Mouse (Mus musculus) heart, adult 8-10 months (tissue): ENCODE data around the gene Hoxb5. TPM values are rescaled to one million over a fixed set of nuclear protein-coding genes. Genes with fewer than 3 reads are reported as not detected.

Experiments
- DNase-seq: peaks from one replicate; pipeline ENCODE4 v3.0.0; 2022; ENCODE audit warnings: low spot score
- total RNA-seq, 4 experiments: library from RNA; stranded (reverse); gene quantifications; 2 replicates each; pipeline ENCODE4 v1.2.4; 2022

Gene Hoxb5
- total RNA-seq, 4 experiments from 2014 or later: 0.11 TPM; not detected in 3

DNA sequence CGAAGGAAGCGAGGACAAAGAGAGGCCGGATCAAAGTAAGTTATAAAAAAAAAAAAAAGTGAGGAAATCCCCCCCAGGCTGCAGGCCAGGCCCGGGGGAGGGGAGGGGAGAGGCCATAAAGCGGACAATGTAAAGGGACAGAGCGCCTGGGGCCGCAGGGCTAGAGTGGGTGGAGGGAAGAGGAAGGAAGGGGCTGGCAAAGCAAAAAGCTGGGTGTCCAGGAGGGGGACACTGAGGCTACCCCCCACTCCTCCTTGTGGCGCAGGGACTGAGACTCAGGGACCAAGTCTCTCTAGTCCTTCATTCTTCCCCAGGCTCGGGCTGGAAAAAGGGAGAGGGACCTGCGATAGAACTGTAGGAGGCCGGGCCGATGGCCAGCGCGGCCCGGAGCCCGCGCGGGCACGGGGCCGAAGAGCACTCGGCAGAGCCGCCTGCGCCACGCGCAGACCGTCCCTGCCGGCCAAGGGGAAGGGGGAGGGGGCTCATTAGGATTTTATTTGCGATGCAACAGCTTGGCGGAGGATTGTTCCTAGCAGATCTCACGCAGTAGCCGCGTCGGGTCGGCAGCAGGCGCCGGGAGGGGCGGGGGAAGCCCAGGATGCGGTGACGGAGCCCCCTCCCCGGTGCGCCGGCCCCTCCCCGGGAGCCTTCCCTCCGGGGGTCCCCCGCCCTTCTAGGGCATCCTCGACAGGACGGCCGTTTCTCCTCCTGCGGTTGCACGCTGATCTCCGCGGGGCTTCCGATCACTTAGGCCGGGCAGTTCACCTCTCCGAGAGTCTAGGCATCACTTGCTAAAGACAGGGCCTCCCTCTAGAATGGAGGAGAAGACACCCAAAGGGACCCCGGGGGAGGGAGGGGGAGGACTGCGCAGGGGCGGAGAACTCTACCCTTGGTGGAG is 30.9 kb upstream of the Hoxb5 start:
- DNase-seq: no peak

DNA sequence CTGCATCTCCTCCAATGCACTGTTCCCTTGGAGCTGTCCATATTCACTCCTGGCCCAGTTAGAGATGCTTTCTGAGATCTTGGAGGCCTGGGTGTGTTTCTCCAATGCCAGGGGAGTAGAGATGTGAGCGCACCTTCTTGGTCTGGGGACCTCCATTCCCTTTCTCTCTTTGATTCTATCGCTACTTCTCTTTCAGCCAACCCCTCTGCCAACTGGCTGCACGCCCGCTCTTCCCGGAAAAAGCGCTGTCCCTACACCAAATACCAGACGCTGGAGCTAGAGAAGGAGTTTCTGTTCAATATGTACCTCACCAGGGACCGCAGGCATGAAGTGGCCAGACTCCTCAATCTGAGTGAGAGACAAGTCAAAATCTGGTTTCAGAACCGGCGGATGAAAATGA is 28.7 kb upstream of the Hoxb5 start:
- DNase-seq: no peak

DNA sequence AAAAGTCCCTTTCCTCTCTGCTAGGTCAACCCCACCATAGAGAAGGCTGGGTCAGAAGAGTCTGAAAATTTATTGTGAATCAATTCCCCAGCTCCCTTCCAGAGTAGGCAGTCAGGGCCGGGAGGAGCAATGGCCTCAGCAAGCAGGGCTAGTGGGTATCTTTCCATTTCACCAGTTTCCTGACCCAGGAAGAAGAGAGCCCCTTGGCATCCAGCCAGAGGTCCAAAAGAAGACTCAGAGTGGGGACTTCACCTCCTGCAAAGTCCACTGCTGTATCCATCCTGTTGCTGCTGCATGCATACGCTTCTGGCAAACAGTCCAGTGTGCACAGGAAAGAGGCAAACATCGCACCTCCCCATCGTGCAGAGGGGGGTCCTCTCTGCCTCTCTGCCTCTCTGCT is 27.2 kb upstream of the Hoxb5 start:
- no peak for DNase-seq

DNA sequence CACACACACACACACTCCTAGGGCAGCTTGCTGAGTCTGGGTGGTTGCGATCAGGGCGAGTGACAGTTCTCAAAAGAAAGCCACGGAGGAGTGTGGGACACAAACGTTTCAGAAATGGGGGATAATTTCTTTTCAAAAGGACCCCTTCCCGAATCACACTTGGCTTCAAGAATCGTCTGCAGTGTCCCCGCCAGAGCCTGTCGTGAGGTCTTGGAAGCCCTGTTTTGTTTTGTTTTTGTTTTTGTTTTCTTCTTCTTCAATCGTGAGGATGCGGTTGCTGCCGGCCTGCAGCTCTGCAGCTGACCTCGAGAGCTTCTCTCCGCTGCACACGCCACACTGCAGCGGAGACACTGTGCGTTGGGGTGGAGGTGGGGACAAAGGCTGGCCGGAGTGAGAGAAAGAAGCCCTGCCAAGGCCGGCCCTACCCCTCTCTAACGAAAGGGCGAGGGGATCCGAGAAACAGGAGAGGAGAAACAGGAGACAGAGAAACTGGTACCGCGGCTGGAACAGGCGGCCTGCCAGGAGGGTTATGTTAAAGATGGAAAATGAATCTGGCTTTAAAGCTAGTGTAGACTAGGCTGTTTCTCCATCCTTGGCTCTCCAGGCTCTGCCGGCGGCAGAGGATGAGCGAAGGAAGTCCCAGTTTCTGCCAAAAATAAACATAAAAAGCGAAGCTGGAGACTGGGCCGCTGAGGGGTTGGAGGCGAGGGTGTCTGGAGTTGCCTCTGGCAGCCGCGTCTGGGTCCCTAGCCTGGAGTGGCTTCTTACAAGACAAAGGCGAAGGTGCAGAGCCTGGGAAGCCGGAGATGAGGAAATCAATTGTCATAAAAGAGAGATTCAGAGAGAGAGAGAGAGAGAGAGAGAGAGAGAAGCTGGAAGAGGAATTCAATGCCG is 25.7 kb upstream of the Hoxb5 start:
- no peak for DNase-seq

DNA sequence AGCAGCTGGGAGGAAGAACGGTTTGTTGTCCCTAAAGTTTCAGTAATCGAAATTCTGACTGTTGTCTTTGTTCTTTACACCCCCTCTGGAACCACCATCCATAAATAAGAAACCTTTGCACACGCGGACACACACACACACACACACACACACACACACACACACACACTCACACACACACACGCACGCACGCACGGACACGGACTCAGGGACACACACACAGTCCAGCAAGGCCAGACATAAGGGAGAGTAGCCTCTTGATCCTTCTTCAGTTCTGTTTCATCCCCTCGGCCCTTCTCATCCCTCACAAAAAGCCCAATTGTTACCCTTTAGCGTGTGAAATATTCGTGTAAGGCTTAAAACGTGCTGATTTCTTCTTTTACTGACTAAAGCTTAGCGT is 24.8 kb upstream of the Hoxb5 start:
- DNase-seq: no peak

DNA sequence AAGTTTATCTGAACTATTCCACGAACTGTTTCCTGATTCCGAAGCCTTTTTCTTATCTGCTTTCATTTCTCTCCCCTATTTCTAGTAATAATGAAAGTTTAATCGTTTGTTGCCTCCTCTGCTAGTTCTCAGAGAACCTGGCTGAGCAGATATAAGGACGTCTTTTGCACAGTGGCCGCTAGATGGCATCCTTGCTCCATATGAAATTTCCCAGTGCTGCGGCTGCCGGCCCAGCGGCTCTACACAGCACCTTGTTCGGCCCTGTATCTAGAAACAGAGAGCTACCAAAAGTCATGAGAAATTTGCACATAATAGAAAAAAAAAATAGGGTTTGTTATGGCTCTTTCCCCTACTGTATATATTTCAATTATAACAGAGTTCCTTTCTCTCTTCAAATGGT is 24.4 kb upstream of the Hoxb5 start:
- DNase-seq: peak; percentile 84

DNA sequence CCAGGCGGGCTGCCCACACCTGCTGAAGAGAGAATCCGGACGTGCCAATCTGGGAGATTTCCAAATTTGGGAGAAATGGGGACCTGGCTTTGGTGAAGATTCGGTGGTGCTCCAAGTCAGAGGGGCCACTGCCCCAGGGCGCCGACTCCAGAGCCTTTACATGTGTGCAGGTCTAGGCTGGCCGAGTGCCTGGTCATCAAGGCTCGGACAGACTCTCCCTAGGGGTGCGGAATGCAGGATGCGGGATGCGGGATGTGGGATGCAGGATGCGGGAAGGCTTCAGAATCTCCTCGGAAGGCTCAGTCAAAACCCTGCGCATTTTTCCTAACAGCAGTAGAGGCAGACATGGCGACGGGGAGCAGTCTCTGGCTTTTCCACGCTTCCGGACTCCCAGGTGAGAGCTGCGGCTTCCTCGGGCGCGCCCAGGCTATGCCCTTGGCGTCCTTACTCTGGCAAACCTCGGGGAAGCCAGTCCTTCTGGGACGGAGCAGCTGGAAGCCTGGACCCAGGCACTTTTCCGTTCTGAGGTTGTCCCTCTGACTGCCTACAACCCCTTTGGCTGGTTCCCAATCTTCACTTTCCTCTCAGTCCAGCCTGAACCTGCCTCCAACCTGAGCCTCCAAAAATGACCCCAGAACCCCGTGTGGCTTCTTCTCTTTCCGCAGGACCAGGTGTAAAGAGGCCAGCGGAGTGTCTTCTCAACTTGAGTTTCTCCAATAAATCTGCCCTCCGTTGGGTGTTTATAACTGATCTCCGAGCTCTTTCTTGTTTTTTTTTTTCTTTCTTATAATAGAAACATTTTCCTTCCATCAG is 23.5 kb upstream of the Hoxb5 start:
- no peak for DNase-seq

DNA sequence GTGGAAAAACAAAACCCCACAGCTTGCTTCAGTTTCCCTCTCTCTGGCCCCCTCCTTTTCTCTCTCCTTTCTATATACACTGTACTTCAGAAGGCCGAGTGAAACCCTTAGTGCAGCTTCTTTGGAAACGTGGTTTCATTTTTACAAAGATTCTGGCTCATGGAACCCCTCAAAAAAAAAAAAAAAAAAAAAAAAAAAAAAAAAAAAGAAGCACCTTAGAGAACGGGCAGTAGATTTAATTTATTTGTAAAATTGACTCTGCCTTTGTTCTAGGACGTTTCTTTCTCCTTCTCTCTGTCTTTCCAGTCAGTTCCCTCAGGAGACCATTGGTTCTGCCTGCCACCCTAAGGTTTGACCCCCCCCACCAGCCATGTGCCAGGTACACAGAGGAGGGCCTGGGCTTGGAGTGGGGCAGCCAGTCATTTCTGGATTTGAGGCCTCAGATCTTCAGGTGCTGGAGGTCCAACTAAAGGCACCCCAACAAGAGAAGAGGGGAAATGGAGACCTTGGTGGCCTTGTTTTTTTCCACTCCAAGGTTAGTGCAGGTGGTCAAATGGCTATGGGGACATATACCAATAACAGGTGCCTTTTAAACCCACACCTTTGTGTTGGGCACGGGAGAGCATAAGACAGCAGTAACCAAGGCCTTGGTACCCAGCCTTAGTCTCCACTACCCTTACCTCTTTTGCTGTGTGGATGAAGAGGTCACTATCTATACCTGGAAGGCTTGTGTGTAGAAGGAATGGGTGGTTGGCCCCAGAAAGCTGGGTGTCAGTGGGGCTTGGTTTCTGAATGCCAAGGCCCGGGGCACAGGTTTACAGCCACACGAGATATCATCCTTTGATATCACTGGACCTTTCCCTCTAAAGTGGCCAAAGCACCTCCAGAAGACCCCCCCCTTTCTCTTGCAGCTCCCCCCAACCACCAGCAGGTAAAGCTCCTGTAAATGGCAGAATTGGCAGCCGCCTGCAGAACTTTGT is 22.4 kb upstream of the Hoxb5 start:
- no peak for DNase-seq

DNA sequence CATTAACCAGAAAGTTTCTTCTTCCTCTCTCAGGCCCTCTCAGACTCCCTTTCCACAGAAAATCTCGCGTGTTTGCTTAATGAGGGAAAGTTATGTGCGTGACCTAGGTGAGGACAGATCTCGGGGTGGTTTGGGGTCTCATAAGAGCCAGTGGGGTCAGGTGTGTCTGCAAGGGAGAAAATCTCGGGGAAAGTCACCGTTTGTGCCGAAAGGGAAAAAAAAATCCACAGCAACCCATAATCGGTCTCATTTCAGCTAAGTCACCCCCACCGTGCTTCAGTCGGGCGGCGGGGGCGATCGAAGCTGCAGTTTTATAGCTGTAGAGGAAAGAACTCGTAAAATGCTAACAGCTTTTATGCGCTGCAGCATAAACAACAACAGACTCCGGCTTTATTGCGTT is 21.7 kb upstream of the Hoxb5 start:
- no peak for DNase-seq

DNA sequence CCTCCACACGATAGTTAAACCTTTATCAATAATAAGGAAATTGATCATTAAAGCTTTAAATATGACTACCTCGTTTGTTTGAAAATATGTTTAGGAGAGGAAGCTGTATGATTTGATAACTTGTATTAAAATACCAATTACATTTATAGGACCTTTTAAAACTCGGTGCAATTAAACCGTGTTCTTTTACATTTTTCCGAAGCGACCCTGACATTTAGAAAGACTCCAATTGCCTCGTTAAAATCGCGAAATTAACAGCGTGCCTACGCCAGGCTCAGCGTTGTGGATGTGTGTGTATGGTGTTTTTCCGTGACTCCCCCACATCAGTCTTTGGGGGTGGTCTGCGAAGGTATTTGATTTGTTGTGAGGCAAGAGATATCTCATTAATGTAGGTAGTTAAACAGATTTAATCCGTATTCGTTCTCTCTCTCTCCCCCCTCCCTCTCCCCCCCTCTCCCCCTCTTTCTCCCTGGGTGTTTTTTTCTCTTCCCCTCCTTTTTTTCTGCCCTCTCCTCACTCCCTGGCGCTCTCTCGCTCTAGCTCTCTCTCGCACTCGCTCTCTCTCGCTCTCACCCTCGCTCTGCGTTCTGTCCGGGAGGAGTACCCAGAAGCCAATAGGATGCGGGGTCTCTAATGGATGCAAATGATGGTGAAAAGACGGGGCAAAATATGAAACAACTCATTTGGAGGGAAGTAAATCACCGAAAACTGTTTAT is 21.1 kb upstream of the Hoxb5 start, which contains the start of gene Hoxb8:
Gene Hoxb8 (plus strand): TSS at position 51 of the 716 bp plus-strand sequence.
- no peak for DNase-seq

DNA sequence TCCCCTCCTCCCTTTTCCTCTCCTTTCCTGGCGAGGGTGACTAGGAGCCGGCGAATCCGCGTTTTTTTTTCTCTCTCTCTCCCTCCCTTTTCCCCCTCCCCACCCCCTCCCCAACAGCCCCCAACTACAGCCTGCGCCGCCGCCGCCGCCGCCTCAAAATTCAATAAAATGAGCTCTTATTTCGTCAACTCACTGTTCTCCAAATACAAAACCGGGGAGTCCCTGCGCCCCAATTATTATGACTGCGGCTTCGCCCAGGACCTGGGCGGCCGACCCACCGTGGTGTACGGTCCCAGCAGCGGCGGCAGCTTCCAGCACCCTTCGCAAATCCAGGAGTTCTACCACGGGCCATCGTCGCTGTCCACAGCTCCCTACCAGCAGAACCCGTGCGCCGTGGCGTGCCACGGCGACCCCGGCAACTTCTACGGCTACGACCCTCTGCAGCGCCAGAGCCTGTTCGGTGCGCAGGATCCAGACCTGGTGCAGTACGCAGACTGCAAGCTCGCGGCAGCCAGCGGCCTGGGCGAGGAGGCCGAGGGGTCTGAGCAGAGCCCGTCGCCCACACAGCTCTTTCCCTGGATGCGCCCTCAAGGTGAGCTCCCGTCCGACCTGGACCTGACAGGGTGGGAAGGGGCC is 20.2 kb upstream of the Hoxb5 start:
- DNase-seq: no peak

DNA sequence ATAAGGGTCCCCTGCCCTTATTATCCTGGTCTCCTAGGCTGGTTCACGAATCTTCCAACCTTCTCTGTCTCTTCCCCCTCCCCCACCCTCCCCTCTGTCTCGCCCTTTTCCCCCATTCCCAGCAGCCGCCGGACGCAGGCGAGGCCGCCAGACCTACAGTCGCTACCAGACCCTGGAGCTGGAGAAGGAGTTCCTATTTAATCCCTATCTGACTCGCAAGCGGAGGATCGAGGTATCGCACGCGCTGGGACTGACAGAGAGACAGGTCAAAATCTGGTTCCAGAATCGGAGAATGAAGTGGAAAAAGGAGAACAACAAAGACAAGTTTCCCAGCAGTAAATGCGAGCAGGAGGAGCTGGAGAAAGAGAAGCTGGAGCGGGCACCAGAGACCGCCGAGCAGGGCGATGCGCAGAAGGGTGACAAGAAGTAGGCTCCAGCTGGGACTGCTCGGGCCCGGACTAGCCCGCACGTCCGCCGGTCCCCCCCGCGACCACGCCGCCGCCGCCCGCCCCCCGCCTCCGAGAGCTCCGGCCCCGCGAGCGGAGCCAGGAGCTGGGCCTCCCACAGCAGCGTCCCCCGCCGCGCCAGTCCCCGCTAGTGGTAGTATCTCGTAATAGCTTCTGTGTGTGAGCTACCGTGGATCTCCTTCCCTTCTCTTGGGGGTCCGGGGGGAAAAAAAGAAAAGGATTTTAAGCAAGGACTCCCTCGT is 18.9 kb upstream of the Hoxb5 start:
- DNase-seq: no peak

DNA sequence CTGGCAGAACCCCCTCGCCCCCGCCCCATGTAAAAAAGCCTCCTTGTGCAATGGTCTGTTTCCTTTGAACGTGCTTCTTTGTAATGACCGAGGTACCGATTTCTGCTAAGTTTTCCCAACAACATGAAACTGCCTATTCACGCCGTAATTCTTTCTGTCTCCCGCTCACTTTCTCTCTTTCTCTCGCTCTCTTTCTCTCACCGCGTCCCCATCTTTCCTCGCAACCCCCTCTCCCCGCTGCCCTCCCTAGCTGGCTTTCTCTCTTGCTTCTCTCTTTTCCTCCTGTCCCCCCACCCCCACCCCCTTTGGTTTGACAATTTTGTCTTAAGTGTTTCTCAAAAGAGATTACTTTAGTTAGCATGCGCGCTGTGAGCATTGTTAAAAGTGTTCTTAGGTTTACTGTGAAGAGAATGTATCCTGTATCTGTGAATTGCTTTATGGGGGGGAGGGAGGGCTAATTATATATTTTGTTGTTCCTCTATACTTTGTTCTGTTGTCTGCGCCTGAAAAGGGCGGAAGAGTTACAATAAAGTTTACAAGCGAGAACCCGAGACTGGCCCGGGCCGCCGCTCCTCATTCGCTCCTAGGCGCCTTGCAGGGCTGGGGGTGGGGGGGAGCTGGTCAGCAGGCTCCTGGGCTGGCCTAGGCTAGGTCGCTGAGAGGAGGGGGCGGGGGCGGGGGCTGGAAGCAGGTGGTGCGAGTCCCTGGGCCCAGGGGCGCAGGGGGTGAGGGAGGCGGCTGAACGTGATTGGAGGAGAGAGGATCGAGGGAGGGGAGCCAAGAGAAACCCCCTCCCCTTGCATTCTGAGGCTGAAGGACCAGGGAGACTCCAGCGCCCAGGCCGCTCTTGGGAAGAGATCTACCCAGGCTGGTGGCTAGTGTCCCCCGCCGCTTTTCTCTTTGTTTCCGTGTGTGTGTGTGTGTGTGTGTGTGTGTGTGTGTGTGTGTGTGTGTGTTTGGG is 18.1 kb upstream of the Hoxb5 start:
- DNase-seq: no peak

DNA sequence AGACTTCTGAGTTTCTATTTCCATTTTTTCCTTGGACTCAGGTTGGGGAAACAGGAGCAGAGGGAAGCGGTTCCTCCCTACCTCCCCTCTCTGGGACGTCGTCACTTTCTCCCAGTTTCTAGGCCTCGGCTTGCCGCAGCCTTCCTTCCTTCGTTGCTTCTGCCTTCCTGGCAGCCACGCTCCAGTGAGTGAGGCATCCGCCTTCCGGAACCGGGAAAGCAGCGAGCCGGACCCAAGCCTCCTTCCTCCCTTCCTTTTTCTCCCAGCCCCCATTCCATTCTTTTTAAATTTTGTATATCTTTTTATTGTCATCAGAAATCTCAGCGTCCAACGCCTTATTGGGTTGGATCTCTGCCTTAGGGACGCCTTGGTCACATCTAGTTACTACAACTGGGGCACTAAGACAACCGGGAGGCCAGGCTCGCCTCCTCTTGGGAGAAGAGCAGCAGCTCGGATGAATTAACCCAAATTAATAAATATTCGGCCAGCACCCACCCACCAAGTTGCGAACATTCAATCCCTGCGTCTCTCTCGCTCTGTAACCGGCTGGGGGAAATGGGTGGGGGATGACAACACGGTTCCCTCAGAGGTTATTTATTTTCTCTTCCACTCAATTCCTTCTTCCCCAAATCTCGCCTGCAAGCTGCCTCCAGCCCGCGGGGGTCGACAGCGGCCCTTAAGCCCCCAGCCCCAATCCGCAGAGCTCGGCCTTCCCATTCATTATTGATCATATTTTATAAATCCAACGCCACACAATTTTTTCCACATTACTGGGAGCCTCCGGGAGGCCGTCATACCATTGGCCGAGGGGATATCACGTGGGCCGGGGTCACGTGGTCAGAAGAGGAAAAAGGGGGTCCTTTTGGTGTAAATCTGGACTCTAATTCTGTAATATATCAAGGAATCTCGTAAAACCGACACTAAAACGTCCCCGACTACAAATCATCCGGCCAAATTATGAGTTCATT is 17.1 kb upstream of the Hoxb5 start, which contains the start of gene Hoxb7:
Gene Hoxb7 (plus strand): TSS at position 853 of the 968 bp plus-strand sequence.
- DNase-seq: no peak

DNA sequence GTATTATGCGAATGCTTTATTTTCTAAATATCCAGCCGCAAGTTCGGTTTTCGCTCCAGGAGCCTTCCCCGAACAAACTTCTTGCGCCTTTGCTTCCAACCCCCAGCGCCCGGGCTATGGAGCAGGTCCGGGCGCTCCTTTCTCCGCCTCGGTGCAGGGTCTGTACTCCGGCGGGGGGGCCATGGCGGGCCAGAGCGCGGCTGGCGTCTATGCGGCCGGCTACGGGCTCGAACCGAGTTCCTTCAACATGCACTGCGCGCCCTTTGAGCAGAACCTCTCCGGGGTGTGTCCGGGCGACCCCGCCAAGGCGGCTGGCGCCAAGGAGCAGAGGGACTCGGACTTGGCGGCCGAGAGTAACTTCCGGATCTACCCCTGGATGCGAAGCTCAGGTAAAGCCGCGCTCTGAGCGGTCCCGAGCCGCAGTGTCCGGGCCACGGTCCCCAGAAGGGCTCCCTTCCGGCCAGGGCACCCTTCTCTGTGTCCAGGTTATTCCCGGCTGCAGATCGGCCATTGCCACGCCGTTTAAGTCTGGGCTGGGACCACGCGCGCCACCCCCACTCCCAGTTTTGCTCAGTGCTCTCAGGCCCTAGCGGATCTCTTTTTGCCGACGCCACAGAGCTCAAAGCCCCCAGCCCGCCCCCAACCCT is 16.3 kb upstream of the Hoxb5 start:
- no peak for DNase-seq

DNA sequence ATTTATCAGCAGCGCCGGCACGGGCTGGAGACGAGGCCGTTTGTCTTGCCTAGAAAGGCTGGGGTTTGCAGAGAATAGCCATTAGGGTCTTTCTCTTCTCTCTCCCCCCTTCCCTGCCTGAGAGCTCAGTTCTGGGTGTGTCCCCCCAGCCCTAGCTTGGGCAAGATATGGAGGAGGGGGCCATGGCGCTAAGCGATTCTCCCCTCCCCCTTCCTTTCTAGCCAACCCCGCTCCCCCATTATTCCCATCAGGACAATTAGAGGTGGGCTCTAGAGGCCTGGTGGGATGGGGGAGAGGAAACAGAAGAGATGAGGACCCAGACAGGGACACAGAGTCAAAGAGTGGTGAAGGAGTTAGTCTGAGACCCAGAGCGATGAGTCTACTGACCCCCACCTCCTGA is 15.7 kb upstream of the Hoxb5 start:
- DNase-seq: no peak
